Mouse (Mus musculus) megakaryocyte, embryonic 14.5 days (primary cell): ENCODE data around the gene Rgs8.

Experiments
- FLI1 ChIP-seq: IDR thresholded peaks from 2 replicates; pipeline ENCODE4 v1.6.1; 2012; ENCODE audit warnings: low read length, inconsistent platforms, mixed read lengths
- GATA1 ChIP-seq: IDR thresholded peaks from 3 replicates; pipeline ENCODE4 v1.6.1; 2012; ENCODE audit warnings: mixed read lengths, low read length, inconsistent platforms, borderline replicate concordance

- TF ChIP-seq GATA1 = no peak
- no peak for TF ChIP-seq FLI1
Measured at GRCm38 (mm10) chr1:153726636-153727035, 73.8 kb downstream of the Rgs8 start.
